Mouse (Mus musculus) stomach, postnatal 0 days (tissue): ENCODE measurements around the gene Gm20683.

Experiments
- CTCF ChIP-seq: IDR thresholded peaks from 2 replicates; pipeline ENCODE4 v1.5.1; 2016; ENCODE audit warnings: antibody characterized with exemption, low read depth, mild to moderate bottlenecking, moderate library complexity
- EP300 ChIP-seq: optimal IDR thresholded peaks from 2 replicates; pipeline ENCODE3; 2016; ENCODE audit warnings: antibody characterized with exemption

DNA sequence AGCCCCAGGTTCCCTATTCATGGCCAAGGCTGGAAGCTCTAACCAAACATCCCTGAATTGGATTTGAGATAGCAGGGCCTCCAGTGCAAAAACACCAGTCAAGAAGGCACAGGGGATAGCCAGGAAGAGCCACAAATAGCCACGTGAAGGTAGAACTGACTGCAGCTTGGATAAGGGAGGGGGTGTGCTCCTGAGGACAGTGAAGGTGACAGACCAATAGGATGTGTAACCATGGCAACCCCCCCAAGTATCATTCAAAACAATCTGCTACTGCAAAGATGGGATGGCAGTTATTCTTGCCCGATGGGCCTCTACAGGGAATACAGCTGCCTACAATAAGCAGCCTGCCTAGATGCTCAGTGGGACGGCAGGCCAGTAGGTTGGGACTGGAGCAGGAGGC lies 4.0 kb downstream of the Gm20683 start:
- no peak for TF ChIP-seq CTCF
- TF ChIP-seq EP300 = no peak
